Mouse (Mus musculus): ENCODE results near the gene Bbs1. TPM values are rescaled to one million over a fixed set of nuclear protein-coding genes. Genes with fewer than 3 reads are reported as not detected.

Bbs1 gene
- polyA plus RNA-seq, 1 experiment from 2014 or later: 2.8 TPM

- under 1% methylated on average over 32 of the region's 32 CpGs for WGBS
- Histone ChIP-seq H3K4me3 (ENCODE audit: low read length) (peak within 1 kb of the TSS; percentile 75), H3K9ac (ENCODE audit: low read depth, low read length) (peak within 1 kb of the TSS; percentile 76), H3K27me3 (replicated peaks; ENCODE audit: control insufficient read depth, insufficient read depth, low read length) (no peaks in the 10 kb centered on the region), H3K36me3 (ENCODE audit: control insufficient read depth, insufficient read depth, low read length) (peaks cover 18% of the 10 kb centered on the region), H3K9me3 (ENCODE audit: control insufficient read depth, low read length) (no peaks in the 10 kb centered on the region), H3K4me1 (ENCODE audit: control insufficient read depth, insufficient read depth, low read length) (peaks cover 17% of the 10 kb centered on the region), H3K4me2 (ENCODE audit: low read depth, low read length) (peak within 1 kb of the TSS; percentile 88), H3K27ac (ENCODE audit: low read length) (peak within 1 kb of the TSS; percentile 72)
- peak; percentile 100 for ATAC-seq
Observed at GRCm38 (mm10) chr19:4927904-4928531, 21.6 kb upstream of the Bbs1 start, which contains the start of gene Dpp3. Gene Dpp3 (minus strand): TSS chr19:4928287.

- Histone ChIP-seq H3K4me3 (ENCODE audit: low read length) (no peak overlapping the region), H3K9me3 (ENCODE audit: control insufficient read depth, low read length) (no peaks in the 10 kb centered on the region), H3K27me3 (replicated peaks; ENCODE audit: control insufficient read depth, insufficient read depth, low read length) (no peaks in the 10 kb centered on the region), H3K9ac (ENCODE audit: low read depth, low read length) (no peak overlapping the region), H3K36me3 (ENCODE audit: control insufficient read depth, insufficient read depth, low read length) (peaks cover 29% of the 10 kb centered on the region), H3K4me1 (ENCODE audit: control insufficient read depth, insufficient read depth, low read length) (peaks cover 17% of the 10 kb centered on the region), H3K4me2 (ENCODE audit: low read depth, low read length) (no peak overlapping the region), H3K27ac (ENCODE audit: low read length) (no peak overlapping the region)
- 93% methylated on average over 11 of the region's 11 CpGs for WGBS
- ATAC-seq: no peak
Observed at GRCm38 (mm10) chr19:4925121-4925860, 18.9 kb upstream of the Bbs1 start.

- ATAC-seq: no peak
- WGBS: 89% methylated on average over 6 of the region's 6 CpGs
- Histone ChIP-seq H3K4me1 (ENCODE audit: control insufficient read depth, insufficient read depth, low read length) (no peaks in the 10 kb centered on the region), H3K4me3 (ENCODE audit: low read length) (no peak overlapping the region), H3K27ac (ENCODE audit: low read length) (no peak overlapping the region), H3K36me3 (ENCODE audit: control insufficient read depth, insufficient read depth, low read length) (peaks cover 40% of the 10 kb centered on the region), H3K9me3 (ENCODE audit: control insufficient read depth, low read length) (no peaks in the 10 kb centered on the region), H3K27me3 (replicated peaks; ENCODE audit: control insufficient read depth, insufficient read depth, low read length) (no peaks in the 10 kb centered on the region), H3K4me2 (ENCODE audit: low read depth, low read length) (no peak overlapping the region), H3K9ac (ENCODE audit: low read depth, low read length) (no peak overlapping the region)
Observed at GRCm38 (mm10) chr19:4919652-4920051, 13.2 kb upstream of the Bbs1 start.

DNA sequence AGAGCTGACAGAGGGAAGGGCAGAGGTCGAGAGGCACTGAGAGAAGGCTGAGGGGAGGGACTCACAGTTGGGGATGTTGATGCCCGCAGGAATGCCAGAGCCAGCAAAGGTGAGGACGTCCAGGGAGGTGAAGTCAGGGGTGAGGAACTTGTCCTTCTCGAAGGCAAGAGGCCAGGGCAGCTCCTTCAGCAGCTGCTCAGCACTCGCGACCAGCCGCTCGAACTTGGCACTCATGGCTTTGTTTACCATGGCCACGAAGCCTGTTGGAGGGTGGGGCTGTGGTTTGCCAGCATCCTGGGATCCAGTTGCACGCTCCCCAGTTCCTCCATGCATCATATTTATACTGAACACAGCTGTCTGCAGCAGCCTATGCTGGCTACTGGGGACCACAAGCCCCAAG is 10.4 kb upstream of the Bbs1 start:
- H3K36me3 ChIP-seq (ENCODE audit: control insufficient read depth, insufficient read depth, low read length): peaks cover 34% of the 10 kb centered on the region
- H3K27me3 ChIP-seq (replicated peaks; ENCODE audit: control insufficient read depth, insufficient read depth, low read length): no peaks in the 10 kb centered on the region
- H3K9ac ChIP-seq (ENCODE audit: low read depth, low read length): no peak overlapping the region
- no peak overlapping the region for H3K4me3 ChIP-seq (ENCODE audit: low read length)
- H3K27ac ChIP-seq (ENCODE audit: low read length): no peak overlapping the region
- H3K9me3 ChIP-seq (ENCODE audit: control insufficient read depth, low read length): no peaks in the 10 kb centered on the region
- H3K4me1 ChIP-seq (ENCODE audit: control insufficient read depth, insufficient read depth, low read length): no peaks in the 10 kb centered on the region
- 77% methylated on average over 10 of the region's 10 CpGs for WGBS
- H3K4me2 ChIP-seq (ENCODE audit: low read depth, low read length): no peak overlapping the region
- ATAC-seq: no peak

- no peak for ATAC-seq
- Histone ChIP-seq H3K36me3 (ENCODE audit: control insufficient read depth, insufficient read depth, low read length) (peaks cover 34% of the 10 kb centered on the region), H3K4me3 (ENCODE audit: low read length) (no peak overlapping the region), H3K9ac (ENCODE audit: low read depth, low read length) (no peak overlapping the region), H3K4me1 (ENCODE audit: control insufficient read depth, insufficient read depth, low read length) (no peaks in the 10 kb centered on the region), H3K27ac (ENCODE audit: low read length) (no peak overlapping the region), H3K27me3 (replicated peaks; ENCODE audit: control insufficient read depth, insufficient read depth, low read length) (no peaks in the 10 kb centered on the region), H3K9me3 (ENCODE audit: control insufficient read depth, low read length) (no peaks in the 10 kb centered on the region), H3K4me2 (ENCODE audit: low read depth, low read length) (no peak overlapping the region)
- WGBS: 90% methylated on average over 15 of the region's 15 CpGs
Observed at GRCm38 (mm10) chr19:4915924-4916603, 9.6 kb upstream of the Bbs1 start.

DNA sequence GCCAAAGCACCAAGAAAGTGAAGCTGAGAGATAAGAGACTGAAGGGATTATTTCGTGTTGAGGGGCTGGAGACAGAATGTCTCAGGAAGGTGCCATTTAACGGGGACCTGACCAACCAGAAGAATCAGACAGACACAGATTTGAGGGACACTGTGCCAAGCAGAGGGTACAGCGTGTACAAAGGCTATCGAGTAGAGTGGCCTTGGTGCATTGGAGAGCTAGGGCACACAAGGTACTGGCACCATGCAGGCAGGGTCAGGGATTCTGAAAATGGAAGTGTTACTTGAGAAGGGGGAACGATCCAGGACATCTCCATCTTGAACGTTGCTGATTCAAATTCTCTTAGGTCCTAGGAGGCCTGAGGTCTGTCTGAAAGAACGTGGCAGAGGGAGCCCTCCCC is 2.9 kb upstream of the Bbs1 start:
- no peak overlapping the region for H3K9ac ChIP-seq (ENCODE audit: low read depth, low read length)
- WGBS: 93% methylated on average over 7 of the region's 7 CpGs
- peaks cover 36% of the 10 kb centered on the region for H3K36me3 ChIP-seq (ENCODE audit: control insufficient read depth, insufficient read depth, low read length)
- no peak overlapping the region for H3K4me2 ChIP-seq (ENCODE audit: low read depth, low read length)
- no peaks in the 10 kb centered on the region for H3K9me3 ChIP-seq (ENCODE audit: control insufficient read depth, low read length)
- no peak for ATAC-seq
- no peaks in the 10 kb centered on the region for H3K27me3 ChIP-seq (replicated peaks; ENCODE audit: control insufficient read depth, insufficient read depth, low read length)
- H3K4me1 ChIP-seq (ENCODE audit: control insufficient read depth, insufficient read depth, low read length): no peaks in the 10 kb centered on the region
- no peak overlapping the region for H3K27ac ChIP-seq (ENCODE audit: low read length)
- no peak overlapping the region for H3K4me3 ChIP-seq (ENCODE audit: low read length)

GRCm38 (mm10) chr19:4908107-4908506 is 1.7 kb upstream of the Bbs1 start:
- ATAC-seq: no peak
- no peaks in the 10 kb centered on the region for H3K27me3 ChIP-seq (replicated peaks; ENCODE audit: control insufficient read depth, insufficient read depth, low read length)
- H3K36me3 ChIP-seq (ENCODE audit: control insufficient read depth, insufficient read depth, low read length): peaks cover 25% of the 10 kb centered on the region
- no peak overlapping the region for H3K4me3 ChIP-seq (ENCODE audit: low read length)
- WGBS: 76% methylated on average over 4 of the region's 4 CpGs
- no peaks in the 10 kb centered on the region for H3K4me1 ChIP-seq (ENCODE audit: control insufficient read depth, insufficient read depth, low read length)
- no peaks in the 10 kb centered on the region for H3K9me3 ChIP-seq (ENCODE audit: control insufficient read depth, low read length)
- no peak overlapping the region for H3K9ac ChIP-seq (ENCODE audit: low read depth, low read length)
- H3K27ac ChIP-seq (ENCODE audit: low read length): no peak overlapping the region
- H3K4me2 ChIP-seq (ENCODE audit: low read depth, low read length): no peak overlapping the region

- WGBS: 84% methylated on average over 3 of the region's 3 CpGs
- no peak overlapping the region for H3K9ac ChIP-seq (ENCODE audit: low read depth, low read length)
- no peak for ATAC-seq
Observed at GRCm38 (mm10) chr19:4899888-4900287, 6.5 kb downstream of the Bbs1 start.

GRCm38 (mm10) chr19:4898972-4899371 is 7.5 kb downstream of the Bbs1 start:
- Histone ChIP-seq H3K4me1 (ENCODE audit: control insufficient read depth, insufficient read depth, low read length) (no peaks in the 10 kb centered on the region), H3K36me3 (ENCODE audit: control insufficient read depth, insufficient read depth, low read length) (0 out of 2 replicates have a peak, but pooled peaks cover 2% of the 10 kb centered on the region), H3K27me3 (replicated peaks; ENCODE audit: control insufficient read depth, insufficient read depth, low read length) (no peaks in the 10 kb centered on the region), H3K9ac (ENCODE audit: low read depth, low read length) (no peak overlapping the region), H3K4me2 (ENCODE audit: low read depth, low read length) (no peak overlapping the region), H3K9me3 (ENCODE audit: control insufficient read depth, low read length) (no peaks in the 10 kb centered on the region), H3K4me3 (ENCODE audit: low read length) (no peak overlapping the region), H3K27ac (ENCODE audit: low read length) (no peak overlapping the region)
- WGBS: 77% methylated on average over 9 of the region's 9 CpGs
- no peak for ATAC-seq

More at GRCm38 (mm10) chr19:4899888-4900287, 6.5 kb downstream of the Bbs1 start:
- H3K27me3 ChIP-seq (replicated peaks; ENCODE audit: control insufficient read depth, insufficient read depth, low read length): no peaks in the 10 kb centered on the region
- H3K36me3 ChIP-seq (ENCODE audit: control insufficient read depth, insufficient read depth, low read length): 0 out of 2 replicates have a peak, but pooled peaks cover 2% of the 10 kb centered on the region
- no peaks in the 10 kb centered on the region for H3K9me3 ChIP-seq (ENCODE audit: control insufficient read depth, low read length)
- H3K27ac ChIP-seq (ENCODE audit: low read length): no peak overlapping the region
- H3K4me2 ChIP-seq (ENCODE audit: low read depth, low read length): no peak overlapping the region
- H3K4me1 ChIP-seq (ENCODE audit: control insufficient read depth, insufficient read depth, low read length): no peaks in the 10 kb centered on the region
- H3K4me3 ChIP-seq (ENCODE audit: low read length): no peak overlapping the region
